Mouse (Mus musculus) limb, embryonic 15.5 days (tissue): ENCODE data around the gene Mterf1a. TPM values are rescaled to one million over a fixed set of nuclear protein-coding genes. Genes with fewer than 3 reads are reported as not detected.
"Not testable (repeated sequence)": the region's sequence is repeated elsewhere in the genome, so short reads cannot be mapped to it uniquely, and the experiment has no call there.

Experiments
- ATAC-seq: fragments of 200-750 bp; cut with Nextera tagmentation; 2 replicates; pipeline ENCODE4 v1.8.0; 2017; ENCODE audit warnings: low read depth, moderate TSS enrichment; ENCODE audit not compliant: insufficient number of reproducible peaks, low FRiP score, low TSS enrichment
- H3K27ac ChIP-seq: fragments of 300-500 bp; sonication (generic); 2 replicates; pipeline ENCODE4 v1.5.1; 2015; ENCODE audit warnings: moderate library complexity, mild to moderate bottlenecking, inconsistent platforms
- H3K27me3 ChIP-seq: fragments of 300-500 bp; sonication (generic); 2 replicates; pipeline ENCODE4 v1.6.1; 2015; ENCODE audit warnings: inconsistent platforms
- H3K36me3 ChIP-seq: fragments of 300-500 bp; sonication (generic); 2 replicates; pipeline ENCODE4 v1.6.1; 2015; ENCODE audit warnings: inconsistent platforms
- H3K4me1 ChIP-seq: fragments of 300-500 bp; sonication (generic); 2 replicates; pipeline ENCODE4 v1.6.1; 2015; ENCODE audit warnings: inconsistent platforms
- H3K4me2 ChIP-seq: fragments of 300-500 bp; sonication (generic); 2 replicates; pipeline ENCODE4 v1.6.1; 2015; ENCODE audit warnings: mild to moderate bottlenecking, inconsistent platforms
- H3K4me3 ChIP-seq: fragments of 300-500 bp; sonication (generic); 2 replicates; pipeline ENCODE4 v1.5.1; 2015; ENCODE audit warnings: mild to moderate bottlenecking, inconsistent platforms
- H3K9ac ChIP-seq: fragments of 300-500 bp; sonication (generic); 2 replicates; pipeline ENCODE4 v1.6.1; 2015; ENCODE audit warnings: inconsistent platforms
- H3K9me3 ChIP-seq: fragments of 300-500 bp; sonication (generic); 2 replicates; pipeline ENCODE4 v1.6.1; 2016; ENCODE audit warnings: inconsistent platforms
- WGBS: fragments of 180-500 bp; shearing (Covaris S2); methylation state at CpG from one replicate; pipeline ENCODE4 v1.1.7; 2015; 5-methylcytosine and 5-hydroxymethylcytosine counted together
- polyA plus RNA-seq: library from polyadenylated mRNA; unstranded; fragments of >200 nt; fragmentation: Nextera tagmentation; extraction: Ambion mirVana; gene quantifications from 2 replicates; pipeline ENCODE4 v1.2.1, GENCODE M21; 2015

The Mterf1a gene
- polyA plus RNA-seq, 1 experiment from 2014 or later = 8.0 TPM

DNA sequence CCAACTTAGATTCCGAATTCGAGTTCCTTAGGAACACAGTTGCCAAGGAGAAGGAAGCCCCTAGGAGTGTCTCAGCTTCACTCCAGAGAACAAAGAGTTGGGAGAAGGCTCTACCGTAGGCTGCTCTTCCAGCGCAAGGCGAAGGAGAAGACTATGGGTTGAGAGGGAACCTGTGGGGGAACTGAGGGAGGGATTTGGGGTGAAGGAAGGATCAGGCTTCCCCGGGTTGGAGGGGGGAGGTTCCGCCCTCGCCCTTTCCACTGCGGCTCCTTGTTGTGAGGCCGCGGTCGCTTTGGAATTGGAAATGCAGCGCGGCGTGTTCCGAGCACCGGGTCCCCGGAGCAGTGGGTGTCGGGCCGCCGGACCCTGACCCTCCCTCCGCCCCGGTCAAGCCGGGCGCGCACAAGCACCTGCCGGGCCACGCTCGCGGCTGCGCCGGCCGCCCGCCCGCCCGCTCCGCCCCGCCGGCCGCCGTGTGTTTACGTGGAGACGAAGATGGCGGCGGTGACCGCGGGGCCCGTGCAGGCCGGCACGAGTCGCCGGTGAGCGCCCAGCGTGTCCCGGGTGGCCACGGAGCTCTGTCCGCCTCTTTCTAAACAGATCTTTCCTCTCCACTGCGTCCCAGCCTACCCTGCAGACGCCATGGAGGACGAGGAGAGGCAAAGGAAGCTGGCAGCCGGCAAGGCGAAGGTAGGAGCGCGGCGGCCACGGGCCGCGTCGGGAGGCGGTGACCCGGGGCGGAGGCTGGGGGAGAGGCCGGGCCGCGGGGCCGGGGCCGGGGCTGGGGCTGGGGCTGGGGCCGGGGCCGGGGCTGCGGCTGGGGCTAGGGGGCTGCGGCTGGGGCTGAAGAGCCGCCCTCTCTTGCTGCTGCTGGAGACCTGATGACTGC is 34.3 kb upstream of the Mterf1a start, which contains the start of gene Akap9:
Akap9 (plus strand) TSS at position 254 of the 889 bp plus-strand sequence.
- Histone ChIP-seq H3K27me3 (no peaks in the 10 kb centered on the region), H3K4me1 (peaks cover 14% of the 10 kb centered on the region), H3K27ac (peak within 1 kb of the TSS; percentile 91), H3K4me2 (peak within 1 kb of the TSS; percentile 72), H3K9me3 (no peaks in the 10 kb centered on the region), H3K9ac (peak within 1 kb of the TSS; percentile 86), H3K36me3 (no peaks in the 10 kb centered on the region), H3K4me3 (peak within 1 kb of the TSS; percentile 81)
- under 1% methylated on average over 67 of the region's 82 CpGs for WGBS
- ATAC-seq = peak; percentile 79

DNA sequence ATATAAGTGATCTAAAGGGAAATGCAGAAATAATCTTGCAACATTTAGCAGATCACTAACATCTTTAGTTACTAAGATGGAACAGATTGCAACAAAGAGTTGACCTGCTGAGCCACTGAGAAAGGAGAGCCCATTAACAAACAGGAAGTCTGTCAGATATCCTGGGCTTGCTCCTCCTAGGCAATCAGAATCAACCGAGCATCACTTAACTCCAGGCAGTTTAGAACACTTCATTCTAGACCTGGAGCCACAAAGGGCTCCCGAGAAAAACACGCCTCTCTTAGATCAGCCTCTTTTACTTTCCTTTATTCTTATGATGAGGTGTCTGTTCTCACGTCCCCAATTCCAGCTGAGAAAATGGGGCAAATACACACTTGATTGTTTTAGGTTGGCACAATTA is 32.9 kb upstream of the Mterf1a start:
- Histone ChIP-seq H3K4me1 (peaks cover 14% of the 10 kb centered on the region), H3K27me3 (no peaks in the 10 kb centered on the region), H3K4me2 (no peak overlapping the region), H3K27ac (no peak overlapping the region), H3K4me3 (no peak overlapping the region), H3K36me3 (no peaks in the 10 kb centered on the region), H3K9me3 (no peaks in the 10 kb centered on the region), H3K9ac (no peak overlapping the region)
- 40% methylated on average over 4 of the region's 4 CpGs for WGBS
- ATAC-seq = no peak

DNA sequence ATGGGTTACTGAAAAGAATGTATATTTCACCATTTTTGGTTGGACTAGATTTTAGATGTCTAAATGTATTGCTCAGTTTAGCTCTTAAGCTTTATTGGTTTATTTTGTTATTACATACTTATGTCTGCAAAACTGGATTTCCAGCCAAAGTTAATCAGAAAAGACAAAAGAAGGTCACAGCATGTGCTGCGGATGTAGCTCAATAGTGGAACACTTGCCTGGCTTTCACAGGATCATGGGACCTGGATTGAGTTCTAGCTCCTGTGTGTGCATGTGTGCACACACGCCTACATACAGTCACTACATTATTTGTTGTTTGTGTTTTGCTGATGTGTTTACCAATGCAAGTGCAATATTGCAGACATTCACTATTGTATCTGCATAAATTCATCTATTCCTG is 28.6 kb upstream of the Mterf1a start:
- Histone ChIP-seq H3K4me1 (peaks cover 1% of the 10 kb centered on the region; the same call in 1 of the 2 replicates), H3K27ac (no peak overlapping the region), H3K27me3 (no peaks in the 10 kb centered on the region), H3K4me2 (no peak overlapping the region), H3K9me3 (no peaks in the 10 kb centered on the region), H3K9ac (no peak overlapping the region), H3K36me3 (no peaks in the 10 kb centered on the region), H3K4me3 (no peak overlapping the region)
- no peak for ATAC-seq
- WGBS = 92% methylated on average over 2 of the region's 2 CpGs

DNA sequence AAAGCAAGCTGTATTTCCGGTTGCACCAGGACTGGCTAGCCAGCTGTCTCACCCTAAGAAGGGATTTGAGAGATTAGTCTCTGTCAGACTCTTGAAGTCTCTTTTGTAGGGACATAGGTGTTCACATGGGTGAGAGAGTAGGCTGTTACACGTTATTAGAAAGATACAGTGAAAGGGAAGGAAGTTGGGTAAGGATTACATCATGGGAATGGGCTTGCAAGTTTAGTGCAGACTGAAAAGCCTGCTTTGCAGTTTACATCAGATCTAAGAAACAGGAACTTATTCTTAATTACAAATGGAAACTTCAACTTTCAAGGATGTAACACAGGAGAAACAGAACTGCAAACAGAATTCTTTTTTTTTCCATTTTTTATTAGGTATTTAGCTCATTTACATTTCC is 11.7 kb upstream of the Mterf1a start:
- no peaks in the 10 kb centered on the region for H3K9me3 ChIP-seq
- no peak overlapping the region for H3K4me3 ChIP-seq
- WGBS = 72% methylated on average over 2 of the region's 2 CpGs
- no peaks in the 10 kb centered on the region for H3K36me3 ChIP-seq
- no peak overlapping the region for H3K27ac ChIP-seq
- no peaks in the 10 kb centered on the region for H3K27me3 ChIP-seq
- no peak overlapping the region for H3K4me2 ChIP-seq
- ATAC-seq = no peak
- no peaks in the 10 kb centered on the region for H3K4me1 ChIP-seq
- H3K9ac ChIP-seq = no peak overlapping the region

DNA sequence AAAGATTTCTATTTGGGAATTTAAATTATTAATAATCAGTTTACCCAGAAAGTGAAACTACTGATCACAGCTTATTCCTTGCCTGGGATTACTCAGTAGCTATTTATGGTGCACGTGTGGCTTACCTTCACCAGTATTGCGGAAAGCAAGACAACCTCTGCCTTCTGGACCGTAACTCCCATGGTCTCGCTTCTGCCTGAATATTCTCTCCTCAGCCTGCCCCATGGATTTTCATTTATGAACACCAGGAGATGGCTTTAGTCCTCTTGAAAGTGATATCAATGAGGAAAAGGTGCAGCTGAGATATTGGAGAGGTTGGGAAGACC is 524 bp upstream of the Mterf1a start:
- peak overlapping the region; percentile 21 for H3K4me3 ChIP-seq
- H3K27me3 ChIP-seq, H3K4me2 ChIP-seq, H3K4me1 ChIP-seq, H3K9me3 ChIP-seq, H3K36me3 ChIP-seq, H3K9ac ChIP-seq, H3K27ac ChIP-seq, ATAC-seq: not testable (repeated sequence)
- WGBS = 97% methylated on average over 4 of the region's 4 CpGs

DNA sequence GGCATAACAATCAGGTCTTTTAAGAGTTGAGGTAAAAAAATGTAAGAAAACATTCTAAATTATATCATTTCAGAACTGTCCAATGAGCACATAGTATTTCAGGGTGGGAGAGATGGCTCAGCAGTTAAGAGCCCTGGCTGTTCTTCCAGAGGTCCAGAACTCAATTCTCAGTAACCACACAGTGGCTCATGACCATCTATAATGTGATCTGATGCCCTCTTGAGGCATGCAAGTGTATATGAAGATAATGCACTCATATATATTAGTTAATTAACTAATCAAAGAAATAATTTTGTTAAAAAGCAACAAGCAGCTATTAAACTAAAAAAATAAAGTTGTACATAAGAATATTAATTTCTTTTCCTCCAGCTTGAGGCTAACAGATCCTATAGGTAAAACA is 4.5 kb downstream of the Mterf1a start:
- H3K27ac ChIP-seq = no peak overlapping the region
- no peaks in the 10 kb centered on the region for H3K27me3 ChIP-seq
- no peak overlapping the region for H3K4me3 ChIP-seq
- H3K9ac ChIP-seq = no peak overlapping the region
- no peaks in the 10 kb centered on the region for H3K36me3 ChIP-seq
- no peaks in the 10 kb centered on the region for H3K9me3 ChIP-seq
- no peak for ATAC-seq
- H3K4me1 ChIP-seq = no peaks in the 10 kb centered on the region
- H3K4me2 ChIP-seq = no peak overlapping the region

DNA sequence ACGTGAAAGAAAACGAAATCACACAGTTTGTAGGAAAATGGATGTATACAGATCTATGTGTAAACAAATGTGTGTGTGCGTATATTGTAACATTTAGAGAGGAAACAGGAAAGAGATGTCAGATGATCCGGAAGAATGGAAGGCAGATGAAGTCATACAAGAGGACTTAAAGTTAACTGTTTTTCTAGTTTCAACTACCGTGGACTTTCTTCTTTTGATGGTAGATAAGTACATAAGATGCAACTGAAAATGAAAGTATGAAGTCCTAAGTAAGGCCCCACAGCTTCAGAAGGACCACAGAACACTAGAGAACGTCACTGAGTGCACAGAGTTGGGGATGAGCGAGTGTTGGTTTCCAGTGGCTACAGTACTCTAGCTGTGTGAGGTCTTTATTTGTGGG is 6.9 kb downstream of the Mterf1a start:
- 86% methylated on average over 7 of the region's 7 CpGs for WGBS
- not testable (repeated sequence) for H3K4me3 ChIP-seq, H3K36me3 ChIP-seq, H3K27ac ChIP-seq, H3K4me2 ChIP-seq, H3K27me3 ChIP-seq, H3K9me3 ChIP-seq, H3K9ac ChIP-seq, ATAC-seq, H3K4me1 ChIP-seq

DNA sequence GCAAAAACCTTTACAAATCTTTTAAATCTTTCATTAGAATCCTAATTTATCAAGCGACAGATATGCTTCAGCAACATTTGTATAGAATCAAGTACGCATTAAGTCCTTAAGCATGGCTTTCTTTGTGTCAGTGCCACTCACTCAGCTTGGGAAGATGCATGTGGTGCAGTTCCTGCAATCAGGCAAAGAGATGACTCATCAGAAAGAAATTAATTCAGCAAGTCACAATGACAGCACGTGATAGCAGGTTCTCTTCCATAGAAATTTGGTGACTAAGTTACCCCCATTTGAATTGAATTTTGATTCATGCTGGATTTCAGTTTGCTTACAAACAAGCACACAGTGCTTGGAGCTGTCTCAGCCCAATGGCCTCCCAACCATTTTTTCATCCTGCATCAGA is 20.2 kb downstream of the Mterf1a start:
- WGBS = 85% methylated on average over 3 of the region's 3 CpGs
- H3K4me1 ChIP-seq = no peaks in the 10 kb centered on the region
- no peak overlapping the region for H3K4me3 ChIP-seq

DNA sequence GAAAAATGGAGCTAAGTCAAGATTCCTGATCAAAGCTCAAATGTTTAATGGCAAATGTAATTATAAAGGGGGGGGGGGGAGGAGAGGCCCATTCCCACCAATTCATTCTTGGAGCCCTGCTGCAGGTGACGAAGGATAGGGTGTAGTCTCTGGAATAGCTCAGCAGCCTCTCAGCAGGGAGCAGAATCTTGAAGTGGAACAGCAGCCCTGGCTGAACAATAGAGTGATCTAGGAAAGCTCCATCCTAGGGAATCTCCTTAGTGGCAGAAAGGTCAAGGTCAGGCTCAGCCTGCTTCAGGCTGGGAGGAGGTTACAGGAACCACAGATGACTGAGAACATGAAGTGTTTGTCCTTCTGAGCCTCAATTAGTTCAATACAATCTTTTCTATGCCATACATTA is 21.4 kb downstream of the Mterf1a start:
- 70% methylated on average over 1 of the region's 1 CpGs for WGBS

More for the DNA sequence above, 20.2 kb downstream of the Mterf1a start:
- no peaks in the 10 kb centered on the region for H3K36me3 ChIP-seq
- no peaks in the 10 kb centered on the region for H3K9me3 ChIP-seq
- no peak overlapping the region for H3K9ac ChIP-seq
- H3K27me3 ChIP-seq = no peaks in the 10 kb centered on the region
- no peak for ATAC-seq
- H3K4me2 ChIP-seq = no peak overlapping the region
- no peak overlapping the region for H3K27ac ChIP-seq

DNA sequence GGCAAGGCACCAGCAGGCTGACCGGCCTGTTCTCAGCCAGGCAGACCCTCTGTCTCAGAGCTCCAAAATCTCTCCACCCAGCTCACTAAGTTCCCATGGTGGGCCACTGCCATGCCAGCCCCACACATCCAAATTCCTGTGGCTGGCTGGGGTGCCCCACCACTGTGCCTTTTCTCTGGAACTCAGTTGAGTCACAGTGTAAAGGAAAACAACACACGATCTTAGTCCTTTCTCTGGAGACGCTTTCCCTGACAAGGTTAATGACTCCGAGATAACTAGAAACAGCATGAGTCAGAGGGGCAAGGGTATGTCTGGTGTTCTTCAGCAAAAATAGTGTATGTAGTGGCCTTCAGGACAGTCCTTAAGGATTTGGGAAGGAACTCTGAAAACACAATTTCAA is 23.6 kb downstream of the Mterf1a start:
- Histone ChIP-seq H3K4me1 (no peaks in the 10 kb centered on the region), H3K36me3 (no peaks in the 10 kb centered on the region), H3K4me3 (no peak overlapping the region), H3K27ac (no peak overlapping the region), H3K4me2 (no peak overlapping the region), H3K9me3 (no peaks in the 10 kb centered on the region), H3K27me3 (no peaks in the 10 kb centered on the region), H3K9ac (no peak overlapping the region)
- no peak for ATAC-seq
- WGBS = 73% methylated on average over 4 of the region's 4 CpGs

More for the DNA sequence above, 21.4 kb downstream of the Mterf1a start:
- no peaks in the 10 kb centered on the region for H3K9me3 ChIP-seq
- no peaks in the 10 kb centered on the region for H3K4me1 ChIP-seq
- no peak overlapping the region for H3K27ac ChIP-seq
- H3K36me3 ChIP-seq = no peaks in the 10 kb centered on the region
- H3K27me3 ChIP-seq = no peaks in the 10 kb centered on the region
- H3K4me2 ChIP-seq = no peak overlapping the region
- H3K4me3 ChIP-seq = no peak overlapping the region
- ATAC-seq = no peak
- no peak overlapping the region for H3K9ac ChIP-seq

DNA sequence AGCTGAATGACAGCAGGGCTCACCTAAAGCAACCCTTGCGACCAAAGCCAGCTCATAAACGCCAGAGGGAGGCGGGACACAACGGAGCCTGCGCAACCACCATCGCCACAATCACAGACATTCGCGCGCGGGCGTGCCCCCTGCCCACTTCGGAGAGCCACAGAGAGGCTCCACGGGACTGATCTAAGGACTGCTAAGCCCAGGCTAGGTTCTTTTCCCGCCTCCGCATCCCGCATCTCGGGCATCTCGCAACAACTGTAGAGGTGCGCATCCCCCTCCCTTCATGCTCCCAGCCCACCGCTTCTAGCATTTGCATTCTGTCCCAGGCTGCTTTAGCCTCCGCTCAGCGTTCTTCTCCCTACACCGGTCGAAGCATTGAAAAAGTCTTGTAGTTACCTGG is 48.7 kb downstream of the Mterf1a start, which contains the start of gene Lrrd1:
Lrrd1 (plus strand) TSS at position 148 of the 400 bp plus-strand sequence.
- 3% methylated on average over 24 of the region's 24 CpGs for WGBS
- Histone ChIP-seq H3K27ac (no peak within 1 kb of the TSS), H3K9ac (peak within 1 kb of the TSS; percentile 10; the same call in 1 of the 2 replicates), H3K4me2 (peak within 1 kb of the TSS; percentile 53), H3K9me3 (no peaks in the 10 kb centered on the region), H3K4me3 (peak within 1 kb of the TSS; percentile 35), H3K4me1 (peaks cover 5% of the 10 kb centered on the region), H3K27me3 (no peaks in the 10 kb centered on the region), H3K36me3 (0 out of 2 replicates have a peak, but pooled peaks cover 10% of the 10 kb centered on the region)
- ATAC-seq = no peak
